Mouse (Mus musculus): ENCODE measurements around the gene Ebf1.

- no peak for TF ChIP-seq EP300 (IDR thresholded peaks at IDR 0.05; ENCODE audit: insufficient read depth, low read depth, low read length)
- no peak for TF ChIP-seq CTCF (IDR thresholded peaks at IDR 0.05; ENCODE audit: low read depth, low read length)
These were observed 395.0 kb downstream of the Ebf1 start for GRCm38 (mm10) chr11:45012081-45012480.
